Mouse (Mus musculus): Measurements from ENCODE around the gene Pdcd10. TPM values are rescaled to one million over a fixed set of nuclear protein-coding genes. Genes with fewer than 3 reads are reported as not detected.

The Pdcd10 gene
- polyA plus RNA-seq, 1 experiment from 2014 or later, result 104 TPM

- 95% methylated on average over 1 of the region's 1 CpGs for WGBS
Observed at GRCm38 (mm10) chr3:75544287-75544686, 12.4 kb downstream of the Pdcd10 start.

GRCm38 (mm10) chr3:75542852-75543251 lies 13.8 kb downstream of the Pdcd10 start:
- Histone ChIP-seq H3K4me2 (replicated peaks; ENCODE audit: low read depth, low read length) (no peak overlapping the region), H3K27me3 (ENCODE audit: control insufficient read depth, insufficient read depth, low read length) (no peaks in the 10 kb centered on the region), H3K9me3 (ENCODE audit: control insufficient read depth, low read length) (no peaks in the 10 kb centered on the region), H3K9ac (ENCODE audit: low read depth, low read length) (no peak overlapping the region), H3K36me3 (ENCODE audit: control insufficient read depth, insufficient read depth, low read length) (peaks cover 8% of the 10 kb centered on the region), H3K27ac (ENCODE audit: low read depth, low read length) (no peak overlapping the region), H3K4me3 (ENCODE audit: low read length) (no peak overlapping the region), H3K4me1 (ENCODE audit: control insufficient read depth, insufficient read depth, low read length) (no peaks in the 10 kb centered on the region)
- WGBS, result 86% methylated on average over 3 of the region's 3 CpGs
- peak; percentile 80 for ATAC-seq (ENCODE audit: low FRiP score, low TSS enrichment)

More at GRCm38 (mm10) chr3:75544287-75544686, 12.4 kb downstream of the Pdcd10 start:
- Histone ChIP-seq H3K9ac (ENCODE audit: low read depth, low read length) (no peak overlapping the region), H3K36me3 (ENCODE audit: control insufficient read depth, insufficient read depth, low read length) (peaks cover 5% of the 10 kb centered on the region), H3K4me2 (replicated peaks; ENCODE audit: low read depth, low read length) (no peak overlapping the region), H3K27ac (ENCODE audit: low read depth, low read length) (no peak overlapping the region), H3K4me3 (ENCODE audit: low read length) (no peak overlapping the region), H3K4me1 (ENCODE audit: control insufficient read depth, insufficient read depth, low read length) (no peaks in the 10 kb centered on the region), H3K27me3 (ENCODE audit: control insufficient read depth, insufficient read depth, low read length) (no peaks in the 10 kb centered on the region), H3K9me3 (ENCODE audit: control insufficient read depth, low read length) (no peaks in the 10 kb centered on the region)
- no peak for ATAC-seq (ENCODE audit: low FRiP score, low TSS enrichment)

GRCm38 (mm10) chr3:75541259-75541658 lies 15.4 kb downstream of the Pdcd10 start:
- 86% methylated on average over 4 of the region's 4 CpGs for WGBS
- Histone ChIP-seq H3K27ac (ENCODE audit: low read depth, low read length) (no peak overlapping the region), H3K27me3 (ENCODE audit: control insufficient read depth, insufficient read depth, low read length) (no peaks in the 10 kb centered on the region), H3K4me3 (ENCODE audit: low read length) (no peak overlapping the region), H3K9ac (ENCODE audit: low read depth, low read length) (no peak overlapping the region), H3K9me3 (ENCODE audit: control insufficient read depth, low read length) (no peaks in the 10 kb centered on the region), H3K36me3 (ENCODE audit: control insufficient read depth, insufficient read depth, low read length) (peaks cover 10% of the 10 kb centered on the region), H3K4me1 (ENCODE audit: control insufficient read depth, insufficient read depth, low read length) (no peaks in the 10 kb centered on the region), H3K4me2 (replicated peaks; ENCODE audit: low read depth, low read length) (no peak overlapping the region)
- no peak for ATAC-seq (ENCODE audit: low FRiP score, low TSS enrichment)

- H3K9me3 ChIP-seq (ENCODE audit: control insufficient read depth, low read length), result no peaks in the 10 kb centered on the region
- no peak overlapping the region for H3K4me3 ChIP-seq (ENCODE audit: low read length)
- no peaks in the 10 kb centered on the region for H3K27me3 ChIP-seq (ENCODE audit: control insufficient read depth, insufficient read depth, low read length)
- H3K36me3 ChIP-seq (ENCODE audit: control insufficient read depth, insufficient read depth, low read length), result peaks cover 4% of the 10 kb centered on the region; the same call in 1 of the 2 replicates
- no peak for ATAC-seq (ENCODE audit: low FRiP score, low TSS enrichment)
- 86% methylated on average over 3 of the region's 3 CpGs for WGBS
- H3K9ac ChIP-seq (ENCODE audit: low read depth, low read length), result no peak overlapping the region
- H3K4me1 ChIP-seq (ENCODE audit: control insufficient read depth, insufficient read depth, low read length), result no peaks in the 10 kb centered on the region
- H3K27ac ChIP-seq (ENCODE audit: low read depth, low read length), result no peak overlapping the region
- H3K4me2 ChIP-seq (replicated peaks; ENCODE audit: low read depth, low read length), result no peak overlapping the region
Observed at GRCm38 (mm10) chr3:75534045-75534834, 22.4 kb downstream of the Pdcd10 start.

- Histone ChIP-seq H3K27ac (ENCODE audit: low read depth, low read length) (no peak overlapping the region), H3K9ac (ENCODE audit: low read depth, low read length) (no peak overlapping the region), H3K27me3 (ENCODE audit: control insufficient read depth, insufficient read depth, low read length) (no peaks in the 10 kb centered on the region), H3K4me1 (ENCODE audit: control insufficient read depth, insufficient read depth, low read length) (no peaks in the 10 kb centered on the region), H3K9me3 (ENCODE audit: control insufficient read depth, low read length) (no peaks in the 10 kb centered on the region), H3K4me2 (replicated peaks; ENCODE audit: low read depth, low read length) (no peak overlapping the region), H3K36me3 (ENCODE audit: control insufficient read depth, insufficient read depth, low read length) (peaks cover 14% of the 10 kb centered on the region), H3K4me3 (ENCODE audit: low read length) (no peak overlapping the region)
- no peak for ATAC-seq (ENCODE audit: low FRiP score, low TSS enrichment)
- WGBS, result 96% methylated on average over 3 of the region's 3 CpGs
Observed at GRCm38 (mm10) chr3:75531074-75531473, 25.6 kb downstream of the Pdcd10 start.

- peaks cover 43% of the 10 kb centered on the region for H3K36me3 ChIP-seq (ENCODE audit: control insufficient read depth, insufficient read depth, low read length)
- 85% methylated on average over 1 of the region's 1 CpGs for WGBS
- no peak for ATAC-seq (ENCODE audit: low FRiP score, low TSS enrichment)
- no peak overlapping the region for H3K27ac ChIP-seq (ENCODE audit: low read depth, low read length)
- H3K4me3 ChIP-seq (ENCODE audit: low read length), result no peak overlapping the region
- H3K4me2 ChIP-seq (replicated peaks; ENCODE audit: low read depth, low read length), result no peak overlapping the region
- no peaks in the 10 kb centered on the region for H3K27me3 ChIP-seq (ENCODE audit: control insufficient read depth, insufficient read depth, low read length)
- H3K9me3 ChIP-seq (ENCODE audit: control insufficient read depth, low read length), result no peaks in the 10 kb centered on the region
- H3K4me1 ChIP-seq (ENCODE audit: control insufficient read depth, insufficient read depth, low read length), result no peaks in the 10 kb centered on the region
- no peak overlapping the region for H3K9ac ChIP-seq (ENCODE audit: low read depth, low read length)
Observed at GRCm38 (mm10) chr3:75522527-75522926, 34.1 kb downstream of the Pdcd10 start.

GRCm38 (mm10) chr3:75521314-75521713 lies 35.3 kb downstream of the Pdcd10 start:
- Histone ChIP-seq H3K4me3 (ENCODE audit: low read length) (no peak overlapping the region), H3K4me1 (ENCODE audit: control insufficient read depth, insufficient read depth, low read length) (no peaks in the 10 kb centered on the region), H3K4me2 (replicated peaks; ENCODE audit: low read depth, low read length) (no peak overlapping the region), H3K9ac (ENCODE audit: low read depth, low read length) (no peak overlapping the region), H3K36me3 (ENCODE audit: control insufficient read depth, insufficient read depth, low read length) (peaks cover 32% of the 10 kb centered on the region; the same call in 1 of the 2 replicates), H3K27ac (ENCODE audit: low read depth, low read length) (no peak overlapping the region), H3K27me3 (ENCODE audit: control insufficient read depth, insufficient read depth, low read length) (no peaks in the 10 kb centered on the region), H3K9me3 (ENCODE audit: control insufficient read depth, low read length) (no peaks in the 10 kb centered on the region)
- 89% methylated on average over 2 of the region's 2 CpGs for WGBS
- ATAC-seq (ENCODE audit: low FRiP score, low TSS enrichment), result no peak

- Histone ChIP-seq H3K4me2 (replicated peaks; ENCODE audit: low read depth, low read length) (no peak overlapping the region), H3K9me3 (ENCODE audit: control insufficient read depth, low read length) (no peaks in the 10 kb centered on the region), H3K27me3 (ENCODE audit: control insufficient read depth, insufficient read depth, low read length) (no peaks in the 10 kb centered on the region), H3K27ac (ENCODE audit: low read depth, low read length) (no peak overlapping the region), H3K4me1 (ENCODE audit: control insufficient read depth, insufficient read depth, low read length) (no peaks in the 10 kb centered on the region), H3K4me3 (ENCODE audit: low read length) (no peak overlapping the region), H3K36me3 (ENCODE audit: control insufficient read depth, insufficient read depth, low read length) (peaks cover 26% of the 10 kb centered on the region; the same call in 1 of the 2 replicates), H3K9ac (ENCODE audit: low read depth, low read length) (no peak overlapping the region)
- ATAC-seq (ENCODE audit: low FRiP score, low TSS enrichment), result no peak
- 82% methylated on average over 7 of the region's 7 CpGs for WGBS
Observed at GRCm38 (mm10) chr3:75517631-75518250, 38.9 kb downstream of the Pdcd10 start.
